In genomic region chr1:18973826-18974620, GRCm38 (mm10) we compare ENCODE assay signal across 27 mouse cellular contexts.
"Had no signal": no experiment of that assay in that cellular context is flagged by ENCODE, and none has a peak within 500 bp of the region (broad histone marks: within the 10 kb centered on the region; RNA-seq: fewer than 3 reads in every experiment).

No protein-coding gene starts in this region.

- H3K9me3 ChIP-seq: heart, embryonic 10.5 days; heart, embryonic 12.5 days; hindbrain, embryonic 10.5 days; hindbrain, embryonic 12.5 days; intestine, embryonic 15.5 days; limb, embryonic 10.5 days; limb, embryonic 12.5 days; liver, embryonic 13.5 days; liver, embryonic 15.5 days had no signal

- H3K27me3 ChIP-seq: heart, embryonic 12.5 days; hindbrain, embryonic 12.5 days; intestine, embryonic 15.5 days; limb, embryonic 12.5 days; liver, embryonic 13.5 days; liver, embryonic 15.5 days had no signal

- H3K4me3 ChIP-seq: gastrocnemius, adult 2 months; heart, adult 2 months; heart, embryonic 10.5 days; heart, embryonic 12.5 days; hindbrain, embryonic 10.5 days; hindbrain, embryonic 12.5 days; intestine, embryonic 15.5 days; layer of hippocampus, adult 2 months; left cerebral cortex, adult 2 months; limb, embryonic 10.5 days; limb, embryonic 12.5 days; liver, embryonic 13.5 days; liver, embryonic 15.5 days had no signal

- DNase-seq: gastrocnemius, adult 2 months; gastrocnemius, postnatal 10 days; gastrocnemius, postnatal 25 days; heart, adult 2 months; heart, postnatal 10 days; heart, postnatal 4 days; kidney, adult 18-20 months; kidney, postnatal 14 days; kidney, postnatal 4 days; liver; liver, embryonic 13.5 days had no signal

- H3K4me2 ChIP-seq: heart, embryonic 12.5 days; hindbrain, embryonic 12.5 days; hindbrain, embryonic 14.5 days; intestine, embryonic 15.5 days; limb, embryonic 12.5 days; liver, embryonic 11.5 days; liver, embryonic 13.5 days; liver, embryonic 15.5 days had no signal

- H3K36me3 ChIP-seq: heart, embryonic 10.5 days; heart, embryonic 12.5 days; hindbrain, embryonic 10.5 days; hindbrain, embryonic 12.5 days; intestine, embryonic 15.5 days; limb, embryonic 10.5 days; limb, embryonic 12.5 days; liver, embryonic 13.5 days; liver, embryonic 15.5 days had no signal

- H3K9ac ChIP-seq: heart, embryonic 12.5 days; hindbrain, embryonic 12.5 days; hindbrain, embryonic 14.5 days; intestine, embryonic 15.5 days; limb, embryonic 12.5 days; liver, embryonic 13.5 days; liver, embryonic 15.5 days had no signal

- H3K27ac ChIP-seq: gastrocnemius, adult 2 months; heart, adult 2 months; heart, embryonic 10.5 days; hindbrain, embryonic 10.5 days; hindbrain, embryonic 12.5 days; hindbrain, embryonic 14.5 days; intestine, embryonic 15.5 days; left cerebral cortex, adult 2 months; limb, embryonic 10.5 days; limb, embryonic 12.5 days; liver, embryonic 13.5 days; liver, embryonic 15.5 days had no signal

- ATAC-seq: forebrain, embryonic 16.5 days; hindbrain, embryonic 16.5 days; inflammation-experienced regulatory T-cells, adult 6 months; intestine, embryonic 15.5 days; intestine, postnatal 0 days had no signal

- H3K4me1 ChIP-seq: heart, embryonic 10.5 days; heart, embryonic 12.5 days; hindbrain, embryonic 10.5 days; hindbrain, embryonic 12.5 days; intestine, embryonic 15.5 days; limb, embryonic 10.5 days; limb, embryonic 12.5 days; liver, embryonic 13.5 days; liver, embryonic 15.5 days had no signal
